Mouse (Mus musculus) lung, postnatal 0 days (tissue): ENCODE data around the gene Zfp956. TPM values are rescaled to one million over a fixed set of nuclear protein-coding genes. Genes with fewer than 3 reads are reported as not detected.
A peak's percentile ranks its signal among the peaks of the same experiment; 100 is the strongest.

ENCODE experiments used
- ATAC-seq: fragments of 200-750 bp; cut with Nextera tagmentation; 2 replicates; pipeline ENCODE4 v1.8.0; 2017; ENCODE audit warnings: moderate library complexity
- DNase-seq: peaks from one replicate; pipeline ENCODE4 v3.0.0-alpha.2; 2016; ENCODE audit warnings: low spot score
- H3K27ac ChIP-seq: fragments of 300-500 bp; sonication (generic); 2 replicates; pipeline ENCODE4 v1.5.1; 2014; ENCODE audit warnings: antibody characterized with exemption, mild to moderate bottlenecking, low read length, mixed read lengths
- H3K27me3 ChIP-seq: fragments of 300-500 bp; sonication (generic); replicated peaks from 2 replicates; pipeline ENCODE4 v1.6.1; 2014; ENCODE audit warnings: low read length, mixed read lengths; ENCODE audit not compliant: insufficient read depth
- H3K36me3 ChIP-seq: fragments of 300-500 bp; sonication (generic); 2 replicates; pipeline ENCODE4 v1.6.1; 2014; ENCODE audit warnings: low read length, mixed read lengths; ENCODE audit not compliant: insufficient read depth
- H3K4me1 ChIP-seq: fragments of 300-500 bp; sonication (generic); 2 replicates; pipeline ENCODE4 v1.6.1; 2014; ENCODE audit warnings: antibody characterized with exemption, low read depth, low read length, mixed read lengths; ENCODE audit not compliant: insufficient read depth
- H3K4me2 ChIP-seq: fragments of 300-500 bp; sonication (generic); replicated peaks from 2 replicates; pipeline ENCODE4 v1.6.1; 2014; ENCODE audit warnings: low read depth, mild to moderate bottlenecking, low read length, moderate library complexity, mixed read lengths
- H3K4me3 ChIP-seq: fragments of 300-500 bp; sonication (generic); 2 replicates; pipeline ENCODE4 v1.5.1; 2014; ENCODE audit warnings: low read depth, low read length
- H3K9ac ChIP-seq: fragments of 300-500 bp; sonication (generic); replicated peaks from 2 replicates; pipeline ENCODE4 v1.6.1; 2014; ENCODE audit warnings: low read depth, mild to moderate bottlenecking
- H3K9me3 ChIP-seq: fragments of 300-500 bp; sonication (generic); 2 replicates; pipeline ENCODE4 v1.6.1; 2016; ENCODE audit warnings: low read length, mixed read lengths
- CTCF ChIP-seq: IDR thresholded peaks from 2 replicates; pipeline ENCODE4 v1.5.1; 2016; ENCODE audit warnings: antibody characterized with exemption, mild to moderate bottlenecking
- EP300 ChIP-seq: IDR thresholded peaks from 2 replicates; pipeline ENCODE4 v1.6.1; 2016; ENCODE audit warnings: antibody characterized with exemption, mild to moderate bottlenecking, control low read depth
- WGBS: fragments of 180-500 bp; shearing (Covaris S2); extraction: QIAGEN DNeasy Blood & Tissue Kit; methylation state at CpG from one replicate; pipeline ENCODE4 v1.1.7; 2014; 5-methylcytosine and 5-hydroxymethylcytosine counted together
- polyA plus RNA-seq: library from polyadenylated mRNA; unstranded; fragments of >200 nt; fragmentation: Nextera tagmentation; extraction: Ambion mirVana; gene quantifications from 2 replicates; pipeline ENCODE4 v1.2.1, GENCODE M21; 2015

The Zfp956 gene
- polyA plus RNA-seq, 1 experiment from 2014 or later = 5.3 TPM

GRCm38 (mm10) chr6:47942461-47942860, 10.7 kb upstream of the Zfp956 start:
- Histone ChIP-seq H3K4me1 (peaks cover 11% of the 10 kb centered on the region), H3K4me2 (peak overlapping the region; percentile 65), H3K36me3 (no peaks in the 10 kb centered on the region), H3K9ac (no peak overlapping the region), H3K4me3 (peak overlapping the region; percentile 35; the same call in 1 of the 2 replicates), H3K9me3 (no peaks in the 10 kb centered on the region), H3K27ac (no peak overlapping the region), H3K27me3 (no peaks in the 10 kb centered on the region)
- TF ChIP-seq CTCF (no peak), EP300 (no peak)
- 41% methylated on average over 12 of the region's 12 CpGs for WGBS
- DNase-seq = no peak
- ATAC-seq = no peak

- Histone ChIP-seq H3K27me3 (no peaks in the 10 kb centered on the region), H3K4me1 (peaks cover 11% of the 10 kb centered on the region), H3K4me2 (peak overlapping the region; percentile 65), H3K9ac (peak overlapping the region; percentile 43; the same call in 1 of the 2 replicates), H3K9me3 (no peaks in the 10 kb centered on the region), H3K27ac (peak overlapping the region; percentile 64; the same call in 1 of the 2 replicates), H3K36me3 (no peaks in the 10 kb centered on the region), H3K4me3 (peak overlapping the region; percentile 35)
- WGBS = 14% methylated on average over 57 of the region's 64 CpGs
- peak; percentile 96 for ATAC-seq
- TF ChIP-seq CTCF = peak; percentile 75
- TF ChIP-seq EP300 = no peak
- DNase-seq = peak; percentile 79
Observed at GRCm38 (mm10) chr6:47943021-47943691, 10.0 kb upstream of the Zfp956 start.

GRCm38 (mm10) chr6:47943721-47944120, 9.5 kb upstream of the Zfp956 start:
- H3K36me3 ChIP-seq = no peaks in the 10 kb centered on the region
- DNase-seq = peak; percentile 16
- peak overlapping the region; percentile 35 for H3K4me3 ChIP-seq
- WGBS = 52% methylated on average over 3 of the region's 3 CpGs
- H3K4me2 ChIP-seq = peak overlapping the region; percentile 65
- no peak for ATAC-seq
- no peaks in the 10 kb centered on the region for H3K9me3 ChIP-seq
- no peak for TF ChIP-seq CTCF
- TF ChIP-seq EP300 = no peak
- H3K4me1 ChIP-seq = peaks cover 11% of the 10 kb centered on the region
- no peaks in the 10 kb centered on the region for H3K27me3 ChIP-seq
- peak overlapping the region; percentile 64; the same call in 1 of the 2 replicates for H3K27ac ChIP-seq
- H3K9ac ChIP-seq = 0 out of 2 replicates have a peak overlapping the region, but pooled peaks have one; percentile 43

GRCm38 (mm10) chr6:47947388-47947787, 5.8 kb upstream of the Zfp956 start:
- H3K27me3 ChIP-seq = no peaks in the 10 kb centered on the region
- WGBS = 91% methylated on average over 4 of the region's 4 CpGs

GRCm38 (mm10) chr6:47954425-47954824, 1.2 kb downstream of the Zfp956 start:
- ATAC-seq = no peak
- 75% methylated on average over 3 of the region's 3 CpGs for WGBS
- Histone ChIP-seq H3K9me3 (no peaks in the 10 kb centered on the region), H3K27ac (no peak overlapping the region), H3K4me2 (no peak overlapping the region; the same call in 1 of the 2 replicates), H3K36me3 (no peaks in the 10 kb centered on the region), H3K4me1 (peaks cover 4% of the 10 kb centered on the region; the same call in 1 of the 2 replicates), H3K9ac (no peak overlapping the region), H3K27me3 (no peaks in the 10 kb centered on the region), H3K4me3 (no peak overlapping the region)
- no peak for DNase-seq
- TF ChIP-seq EP300 = no peak
- no peak for TF ChIP-seq CTCF

More at GRCm38 (mm10) chr6:47947388-47947787, 5.8 kb upstream of the Zfp956 start:
- Histone ChIP-seq H3K27ac (no peak overlapping the region), H3K9ac (no peak overlapping the region), H3K9me3 (no peaks in the 10 kb centered on the region), H3K4me2 (no peak overlapping the region), H3K4me3 (no peak overlapping the region), H3K36me3 (no peaks in the 10 kb centered on the region), H3K4me1 (peaks cover 11% of the 10 kb centered on the region)
- ATAC-seq (no peak), DNase-seq (no peak)
- TF ChIP-seq CTCF (no peak), EP300 (no peak)

DNA sequence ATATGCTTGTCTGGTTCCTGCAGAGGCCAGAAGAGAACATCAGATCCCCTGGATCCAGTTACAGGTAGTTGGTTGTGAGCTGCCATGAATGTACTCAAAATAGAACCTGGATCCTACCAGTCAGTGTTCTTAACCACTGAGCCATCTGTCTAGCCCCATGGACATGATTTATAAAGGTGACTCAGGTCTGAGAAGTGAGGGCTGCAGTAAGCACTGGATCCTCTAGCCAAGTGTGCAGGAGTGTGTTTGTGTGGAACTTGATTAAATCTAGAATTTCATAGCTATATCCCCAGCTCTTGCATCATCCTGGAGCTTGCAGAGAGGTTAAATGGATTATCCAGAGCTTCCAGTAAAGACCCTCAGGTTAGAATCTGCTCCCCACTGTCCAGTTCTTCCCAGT, 4.6 kb downstream of the Zfp956 start:
- TF ChIP-seq CTCF = no peak
- no peak for TF ChIP-seq EP300

More for the DNA sequence above, 4.6 kb downstream of the Zfp956 start:
- Histone ChIP-seq H3K4me3 (no peak overlapping the region), H3K4me2 (no peak overlapping the region), H3K9ac (no peak overlapping the region), H3K4me1 (peaks cover 4% of the 10 kb centered on the region; the same call in 1 of the 2 replicates), H3K9me3 (no peaks in the 10 kb centered on the region), H3K27ac (no peak overlapping the region), H3K27me3 (no peaks in the 10 kb centered on the region), H3K36me3 (no peaks in the 10 kb centered on the region)
- DNase-seq = no peak
- ATAC-seq = no peak
